Mouse (Mus musculus): ENCODE results near the gene BC100530. TPM values are rescaled to one million over a fixed set of nuclear protein-coding genes. Genes with fewer than 3 reads are reported as not detected.

Gene BC100530
- not detected for polyA plus RNA-seq (2012; fragmentation: generic; extraction: Trizol)

DNA sequence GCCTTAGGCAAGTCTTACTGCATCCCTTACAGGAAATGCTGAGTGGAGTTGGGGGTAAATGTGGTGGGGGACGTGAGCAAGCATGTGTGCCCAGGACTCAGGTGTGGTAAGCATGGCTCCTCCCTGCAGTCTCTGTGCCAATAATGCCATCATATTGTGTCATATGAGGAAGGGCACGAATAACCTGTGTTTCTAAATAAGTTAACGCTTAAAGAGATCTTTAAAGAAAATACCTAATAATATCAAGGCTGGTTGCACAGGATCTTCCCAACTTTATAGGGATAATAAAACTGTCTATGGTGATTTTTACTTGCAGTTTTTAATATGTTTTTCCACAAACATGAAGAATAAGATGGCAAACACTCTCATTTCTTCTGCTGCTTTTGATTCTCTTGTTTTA is at the start of gene BC100530:
TSS of gene BC100530 (minus strand) at position 101 of the 400 bp plus-strand sequence.

GRCm38 (mm10) chr16:36408357-36408756 is 40.8 kb upstream of the BC100530 start, which contains the start of gene Stfa2:
TSS of gene Stfa2 (minus strand) at chr16:36408457.

GRCm38 (mm10) chr16:36334232-36334631 is 33.3 kb downstream of the BC100530 start, which contains the start of gene BC117090:
TSS of gene BC117090 (minus strand) at chr16:36334332.

Other genes with a start within 250 kb of the BC100530 start
- not detected for gene Csta1, start 236.5 kb downstream of the BC100530 start, polyA plus RNA-seq (2012; fragmentation: generic; extraction: Trizol)
- gene Stfa2l1, start 210.9 kb downstream of the BC100530 start, polyA plus RNA-seq (2012; fragmentation: generic; extraction: Trizol) = not detected
- not detected for gene Gm5483, start 183.5 kb downstream of the BC100530 start, polyA plus RNA-seq (2012; fragmentation: generic; extraction: Trizol)
- not detected for gene Gm5416, start 157.3 kb downstream of the BC100530 start, polyA plus RNA-seq (2012; fragmentation: generic; extraction: Trizol)
- under 1 TPM in 1 of 2 experiments, not detected in 1; 0.92 TPM for gene 2010005H15Rik, start 146.3 kb downstream of the BC100530 start, polyA plus RNA-seq (2012; fragmentation: generic; extraction: Trizol)
- not detected for gene Stfa1, start 90.8 kb downstream of the BC100530 start, polyA plus RNA-seq (2012; fragmentation: generic; extraction: Trizol)
- gene BC117090, start 33.4 kb downstream of the BC100530 start, polyA plus RNA-seq (2012; fragmentation: generic; extraction: Trizol) = not detected
- gene Stfa2, start 40.7 kb upstream of the BC100530 start, polyA plus RNA-seq (2012; fragmentation: generic; extraction: Trizol) = not detected
- gene Stfa3, start 87.6 kb upstream of the BC100530 start, polyA plus RNA-seq (2012; fragmentation: generic; extraction: Trizol) = not detected
- not detected for gene Casr, start 194.4 kb upstream of the BC100530 start, polyA plus RNA-seq (2012; fragmentation: generic; extraction: Trizol)